ENCODE assay signal across 29 mouse cellular contexts in the genomic region with DNA sequence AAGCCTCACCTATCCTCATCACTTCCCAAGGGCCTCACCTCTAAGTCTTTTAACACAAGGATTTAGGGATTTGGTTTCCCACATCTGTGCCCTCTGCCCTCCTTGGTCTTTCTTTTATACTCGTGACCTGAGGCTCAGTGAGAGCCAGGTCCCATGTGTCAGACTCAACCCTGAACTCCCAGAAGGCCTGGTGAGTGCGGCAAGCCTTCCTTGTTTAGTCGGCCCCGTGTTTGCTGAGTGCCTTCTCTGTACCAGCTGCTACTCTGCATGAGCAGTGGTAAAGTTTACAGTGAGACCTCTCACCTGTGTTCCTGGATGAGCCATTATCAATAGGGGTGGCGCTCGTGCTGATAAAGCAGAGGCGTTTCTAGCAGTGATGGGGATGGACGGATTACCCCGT.
DNase-seq lines count a peak whose midpoint lies in the region; ATAC-seq and TF ChIP-seq lines count a peak whose summit lies in the region.
"Had no signal": no experiment of that assay in that cellular context is flagged by ENCODE, and none has a peak within 500 bp of the region (broad histone marks: within the 10 kb centered on the region; RNA-seq: fewer than 3 reads in every experiment).

No protein-coding gene starts in this region.

- peak; percentile 41 for DNase-seq in adrenal gland, adult 2 months
- no peak for DNase-seq in adrenal gland, adult 18-20 months (ENCODE audit: low spot score in 2 of 2)
- peak; percentile 39 to 42 for DNase-seq in adrenal gland, postnatal 36 days
- no peak for DNase-seq in adrenal gland, postnatal 4 days (ENCODE audit: low spot score in 2 of 2)
- no peak for DNase-seq in spleen, postnatal 14 days (ENCODE audit: low spot score in 2 of 2)
- no peak for DNase-seq in cerebellum, postnatal 10 days
- DNase-seq: cerebellum, adult 18-20 months; cerebellum, adult 9-10 months; cerebellum, postnatal 36 days; embryo, embryonic 11 days; gastrocnemius, postnatal 10 days; gastrocnemius, postnatal 36 days; heart, adult 2 months; heart, postnatal 14 days; heart, postnatal 4 days; kidney, adult 18-20 months had no signal

- no peak overlapping the region for H3K9ac ChIP-seq in intestine, embryonic 15.5 days
- H3K9ac ChIP-seq: embryonic facial prominence, embryonic 13.5 days; forebrain, embryonic 12.5 days; hindbrain, embryonic 14.5 days had no signal

- no peak overlapping the region for H3K4me3 ChIP-seq in intestine, embryonic 15.5 days (replicated peaks)
- H3K4me3 ChIP-seq in small intestine, adult 2 months (ENCODE audit: low read depth, low read length): no peak overlapping the region
- H3K4me3 ChIP-seq: embryonic facial prominence, embryonic 10.5 days; embryonic facial prominence, embryonic 13.5 days; erythroblast, embryonic 14.5 days; forebrain, embryonic 12.5 days; heart, adult 2 months; heart, embryonic 10.5 days; heart, embryonic 13.5 days had no signal

- H3K36me3 ChIP-seq in intestine, embryonic 15.5 days: no peaks in the 10 kb centered on the region
- H3K36me3 ChIP-seq in small intestine, adult 2 months (ENCODE audit: control insufficient read depth, insufficient read depth, low read length): no peaks in the 10 kb centered on the region
- H3K36me3 ChIP-seq: embryonic facial prominence, embryonic 10.5 days; embryonic facial prominence, embryonic 13.5 days; forebrain, embryonic 12.5 days; heart, embryonic 10.5 days; heart, embryonic 13.5 days had no signal

- 60% methylated on average over 9 of the region's 9 CpGs for WGBS in intestine, embryonic 15.5 days
- WGBS in small intestine, adult 2 months: 28% methylated on average over 9 of the region's 9 CpGs

- H3K27ac ChIP-seq in intestine, embryonic 15.5 days: no peak overlapping the region
- H3K27ac ChIP-seq in small intestine, adult 2 months (ENCODE audit: insufficient read depth, low read depth, low read length): peak overlapping the region; percentile 80
- H3K27ac ChIP-seq: embryonic facial prominence, embryonic 10.5 days; embryonic facial prominence, embryonic 13.5 days; forebrain, embryonic 12.5 days; heart, adult 2 months; heart, embryonic 10.5 days; heart, embryonic 13.5 days; hindbrain, embryonic 14.5 days; hindbrain, postnatal 0 days had no signal

- ATAC-seq in intestine, embryonic 15.5 days: peak; percentile 42
- ATAC-seq: activated CD4-positive, CD25-positive, alpha-beta regulatory T cell, adult 4 months; forebrain, embryonic 16.5 days; hindbrain, postnatal 0 days; inflammation-experienced regulatory T-cells, adult 6 months had no signal

- H3K27me3 ChIP-seq in intestine, embryonic 15.5 days (replicated peaks): no peaks in the 10 kb centered on the region
- no peaks in the 10 kb centered on the region for H3K27me3 ChIP-seq in small intestine, adult 2 months (ENCODE audit: control insufficient read depth, insufficient read depth, low read length)
- H3K27me3 ChIP-seq: embryonic facial prominence, embryonic 13.5 days; forebrain, embryonic 12.5 days; heart, embryonic 13.5 days had no signal

- no peaks in the 10 kb centered on the region for H3K9me3 ChIP-seq in intestine, embryonic 15.5 days
- H3K9me3 ChIP-seq: embryonic facial prominence, embryonic 10.5 days; embryonic facial prominence, embryonic 13.5 days; forebrain, embryonic 12.5 days; heart, embryonic 10.5 days; heart, embryonic 13.5 days had no signal

- no peak for TF ChIP-seq POLR2A in small intestine, adult 2 months (IDR thresholded peaks at IDR 0.05; ENCODE audit: low read depth, low read length)

- TF ChIP-seq CTCF in small intestine, adult 2 months (IDR thresholded peaks at IDR 0.05; ENCODE audit: extremely low read depth, insufficient read length, insufficient replicate concordance, low read depth, low read length): no peak

- H3K4me1 ChIP-seq in intestine, embryonic 15.5 days (replicated peaks): peaks cover 4% of the 10 kb centered on the region; the same call in 1 of the 2 replicates
- peaks cover 27% of the 10 kb centered on the region for H3K4me1 ChIP-seq in small intestine, adult 2 months (ENCODE audit: control insufficient read depth, insufficient read depth, insufficient read length, low read length)

- H3K4me2 ChIP-seq in intestine, embryonic 15.5 days (replicated peaks): no peak overlapping the region
- H3K4me2 ChIP-seq: embryonic facial prominence, embryonic 13.5 days; forebrain, embryonic 12.5 days; heart, embryonic 13.5 days; hindbrain, embryonic 14.5 days had no signal

Comparison
In these comparisons a context has a peak if more than half of its experiments do, and no peak if none do; other contexts are left out.
1. DNase-seq: peak in adrenal gland, adult 2 months (single experiment) and adrenal gland, postnatal 36 days (2 of 2); none in adrenal gland, adult 18-20 months (0 of 2), adrenal gland, postnatal 4 days (0 of 2), spleen, postnatal 14 days (0 of 2) and cerebellum, postnatal 10 days (0 of 2).